Mouse (Mus musculus) thymus, adult 18-20 months (tissue): Measurements from ENCODE around the gene Slc16a7.

Experiments used
- DNase-seq, 2 experiments: peaks; one replicate each; pipeline ENCODE4 v3.0.0; 2022; ENCODE audit warnings: mixed read lengths in 2 of 2

Slc16a7 gene

GRCm38 (mm10) chr10:125388876-125389786 is at the start of gene Slc16a7:
TSS of gene Slc16a7 (minus strand) at chr10:125389465.
- DNase-seq = peak; percentile 32 to 45

- DNase-seq = no peak
Measured at GRCm38 (mm10) chr10:125418795-125419194, 29.5 kb upstream of the Slc16a7 start.

- no peak for DNase-seq
Measured at GRCm38 (mm10) chr10:125399796-125400195, 10.5 kb upstream of the Slc16a7 start.

- no peak for DNase-seq
Measured at GRCm38 (mm10) chr10:125390011-125390410, 746 bp upstream of the Slc16a7 start.

GRCm38 (mm10) chr10:125388481-125388875 is 787 bp downstream of the Slc16a7 start:
- no peak for DNase-seq

- DNase-seq = no peak
Measured at GRCm38 (mm10) chr10:125387782-125388415, 1.4 kb downstream of the Slc16a7 start.

GRCm38 (mm10) chr10:125375526-125375925 is 13.7 kb downstream of the Slc16a7 start:
- no peak for DNase-seq

- no peak for DNase-seq
Measured at GRCm38 (mm10) chr10:125372666-125373065, 16.6 kb downstream of the Slc16a7 start.

GRCm38 (mm10) chr10:125371451-125371850 is 17.8 kb downstream of the Slc16a7 start:
- DNase-seq = no peak

- DNase-seq = no peak
Measured at GRCm38 (mm10) chr10:125370037-125370610, 19.1 kb downstream of the Slc16a7 start.

- DNase-seq = no peak
Measured at GRCm38 (mm10) chr10:125358479-125358878, 30.8 kb downstream of the Slc16a7 start.

- no peak for DNase-seq
Measured at GRCm38 (mm10) chr10:125352805-125353204, 36.5 kb downstream of the Slc16a7 start.

GRCm38 (mm10) chr10:125348171-125348570 is 41.1 kb downstream of the Slc16a7 start:
- no peak for DNase-seq

- DNase-seq = no peak
Measured at GRCm38 (mm10) chr10:125347149-125347548, 42.1 kb downstream of the Slc16a7 start.

- no peak for DNase-seq
Measured at GRCm38 (mm10) chr10:125346364-125346763, 42.9 kb downstream of the Slc16a7 start.

- DNase-seq = no peak
Measured at GRCm38 (mm10) chr10:125345583-125345982, 43.7 kb downstream of the Slc16a7 start.

- no peak for DNase-seq
Measured at GRCm38 (mm10) chr10:125342204-125342603, 47.1 kb downstream of the Slc16a7 start.

- no peak for DNase-seq
Measured at GRCm38 (mm10) chr10:125333799-125334198, 55.5 kb downstream of the Slc16a7 start.

GRCm38 (mm10) chr10:125331334-125331733 is 57.9 kb downstream of the Slc16a7 start:
- no peak for DNase-seq

- DNase-seq = no peak
Measured at GRCm38 (mm10) chr10:125328331-125329063, 60.8 kb downstream of the Slc16a7 start.

- no peak for DNase-seq
Measured at GRCm38 (mm10) chr10:125324871-125325565, 64.2 kb downstream of the Slc16a7 start.

- no peak for DNase-seq
Measured at GRCm38 (mm10) chr10:125324149-125324834, 65.0 kb downstream of the Slc16a7 start.
